Mouse (Mus musculus) liver, postnatal 0 days (tissue): ENCODE results near the gene Bmp7.

Source experiments
- CTCF ChIP-seq: sonication (generic); IDR thresholded peaks from 2 replicates; pipeline ENCODE4 v1.5.1; 2016; ENCODE audit warnings: antibody characterized with exemption, low read depth
- EP300 ChIP-seq: IDR thresholded peaks from 2 replicates; pipeline ENCODE4 v1.6.1; 2016; ENCODE audit warnings: antibody characterized with exemption, low read depth, mild to moderate bottlenecking

DNA sequence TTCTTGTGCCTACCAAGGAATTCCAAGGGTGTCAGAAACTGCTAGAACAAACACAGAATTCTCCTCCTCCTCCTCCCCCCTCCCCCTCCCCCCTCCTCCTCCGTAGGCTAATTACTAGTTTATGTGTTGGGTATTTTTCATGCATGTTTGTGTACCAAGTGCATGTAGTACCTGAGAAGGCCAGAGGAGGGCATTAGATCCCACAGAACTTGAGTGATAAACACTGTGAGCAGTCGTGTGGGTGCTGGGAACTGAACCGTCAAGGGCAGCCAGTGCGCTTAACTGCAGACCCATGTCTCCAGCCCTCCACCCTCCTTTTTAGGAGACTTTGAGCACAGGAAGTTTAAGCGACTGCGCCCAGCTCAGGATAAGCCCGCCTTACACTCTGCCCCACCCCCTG lies 75.6 kb downstream of the Bmp7 start:
- TF ChIP-seq CTCF (peak; percentile 26; the same call in 1 of the 2 replicates), EP300 (no peak)
